Mouse (Mus musculus): ENCODE measurements around the gene Rnf216. TPM values are rescaled to one million over a fixed set of nuclear protein-coding genes. Genes with fewer than 3 reads are reported as not detected.
A peak's percentile ranks its signal among the peaks of the same experiment; 100 is the strongest.

The Rnf216 gene
- total and polyA plus RNA-seq, 3 experiments = 16.4 to 123 (median 30.8) TPM

- no peak overlapping the region for H3K27ac ChIP-seq (ENCODE audit: control insufficient read depth, low read depth, low read length)
- no peaks in the 10 kb centered on the region for H3K79me2 ChIP-seq (ENCODE audit: control insufficient read depth, insufficient read depth, low read length, poor library complexity)
- H3K9ac ChIP-seq (ENCODE audit: control insufficient read depth, low read depth, low read length, poor library complexity, severe bottlenecking) = no peak overlapping the region
- peaks cover 0 to 15% of the 10 kb centered on the region in 2 experiments; a peak in 3 of 4 replicates for H3K36me3 ChIP-seq (ENCODE audit: control insufficient read depth in 1 of 2, insufficient read depth in 2 of 2, low read length in 2 of 2)
- no peaks in the 10 kb centered on the region for H3K9me3 ChIP-seq (replicated peaks; ENCODE audit: insufficient read depth, low read length)
- H3K4me1 ChIP-seq (ENCODE audit: control insufficient read depth in 1 of 2, insufficient read depth in 2 of 2, low read length in 2 of 2) = peaks cover 10 to 14% of the 10 kb centered on the region in 2 experiments; a peak in 2 of 4 replicates
- DNase-seq (ENCODE audit: low read depth, low spot score) = no peak
- no peak overlapping the region for H3K4me3 ChIP-seq (ENCODE audit: control insufficient read depth in 1 of 2, insufficient read depth in 1 of 2, low read depth in 2 of 2, low read length in 2 of 2)
- no peaks in the 10 kb centered on the region for H3K27me3 ChIP-seq (ENCODE audit: control insufficient read depth in 1 of 2, insufficient read depth in 2 of 2, low read length in 2 of 2)
- TF ChIP-seq CTCF (IDR thresholded peaks at IDR 0.05 in 2 of 3, conservative IDR thresholded peaks at IDR 0.05 in 1 of 3; ENCODE audit: control insufficient read depth in 1 of 3, insufficient read depth in 1 of 3, low read depth in 2 of 3, low read length in 3 of 3, poor library complexity in 1 of 3, severe bottlenecking in 1 of 3) = peak in 2 of 3 experiments; percentile 14 to 27; a peak in 2 of 6 replicates
- peak; percentile 19; the same call in 1 of the 2 replicates for TF ChIP-seq SMC3 (IDR thresholded peaks at IDR 0.05; ENCODE audit: low read depth, low read length)
- TF ChIP-seq UBTF (IDR thresholded peaks at IDR 0.05; ENCODE audit: borderline replicate concordance, insufficient read depth, low read depth, low read length) = no peak
- TF ChIP-seq RCOR1 (IDR thresholded peaks at IDR 0.05; ENCODE audit: low read depth, low read length) = peak; percentile 33; the same call in 1 of the 2 replicates
- peak; percentile 15 to 23; a peak in 2 of 4 replicates for TF ChIP-seq EP300 (IDR thresholded peaks at IDR 0.05; ENCODE audit: low read depth in 1 of 2, low read length in 2 of 2)
These were observed 76.7 kb downstream of the Rnf216 start for GRCm38 (mm10) chr5:143036052-143036451.

- H3K9me3 ChIP-seq (replicated peaks; ENCODE audit: insufficient read depth, low read length) = no peaks in the 10 kb centered on the region
- DNase-seq (ENCODE audit: low read depth, low spot score) = no peak
- H3K4me1 ChIP-seq (ENCODE audit: control insufficient read depth in 1 of 2, insufficient read depth in 2 of 2, low read length in 2 of 2) = peaks cover 10 to 14% of the 10 kb centered on the region in 2 experiments; a peak in 2 of 4 replicates
- H3K4me3 ChIP-seq (ENCODE audit: control insufficient read depth in 1 of 2, insufficient read depth in 1 of 2, low read depth in 2 of 2, low read length in 2 of 2) = no peak overlapping the region
- no peaks in the 10 kb centered on the region for H3K79me2 ChIP-seq (ENCODE audit: control insufficient read depth, insufficient read depth, low read length, poor library complexity)
- H3K27me3 ChIP-seq (ENCODE audit: control insufficient read depth in 1 of 2, insufficient read depth in 2 of 2, low read length in 2 of 2) = no peaks in the 10 kb centered on the region
- H3K36me3 ChIP-seq (ENCODE audit: control insufficient read depth in 1 of 2, insufficient read depth in 2 of 2, low read length in 2 of 2) = peaks cover 3 to 15% of the 10 kb centered on the region in 2 experiments
- TF ChIP-seq RCOR1 (IDR thresholded peaks at IDR 0.05; ENCODE audit: low read depth, low read length) = no peak
- no peak for TF ChIP-seq HCFC1 (IDR thresholded peaks at IDR 0.05; ENCODE audit: low read depth, low read length)
- TF ChIP-seq CHD2 (IDR thresholded peaks at IDR 0.05; ENCODE audit: low read length) = no peak
- no peak for TF ChIP-seq MEF2A (IDR thresholded peaks at IDR 0.05; ENCODE audit: extremely low read depth, insufficient replicate concordance, low read depth, low read length, poor library complexity, severe bottlenecking)
- TF ChIP-seq ZMIZ1 (IDR thresholded peaks at IDR 0.05; ENCODE audit: low read depth, low read length) = no peak
- TF ChIP-seq EP300 (IDR thresholded peaks at IDR 0.05; ENCODE audit: low read depth in 1 of 2, low read length in 2 of 2) = no peak
- TF ChIP-seq BHLHE40 (IDR thresholded peaks at IDR 0.05; ENCODE audit: borderline replicate concordance, low read depth, low read length) = no peak
- TF ChIP-seq SMC3 (IDR thresholded peaks at IDR 0.05; ENCODE audit: low read depth, low read length) = no peak
- TF ChIP-seq UBTF (IDR thresholded peaks at IDR 0.05; ENCODE audit: borderline replicate concordance, insufficient read depth, low read depth, low read length) = no peak
- H3K27ac ChIP-seq (ENCODE audit: control insufficient read depth, low read depth, low read length) = no peak overlapping the region
- no peak overlapping the region for H3K9ac ChIP-seq (ENCODE audit: control insufficient read depth, low read depth, low read length, poor library complexity, severe bottlenecking)
These were observed 77.5 kb downstream of the Rnf216 start for GRCm38 (mm10) chr5:143035271-143035670.

- DNase-seq (ENCODE audit: low read depth, low spot score) = no peak
- no peaks in the 10 kb centered on the region for H3K9me3 ChIP-seq (replicated peaks; ENCODE audit: insufficient read depth, low read length)
- H3K9ac ChIP-seq (ENCODE audit: control insufficient read depth, low read depth, low read length, poor library complexity, severe bottlenecking) = no peak overlapping the region
- H3K27ac ChIP-seq (ENCODE audit: control insufficient read depth, low read depth, low read length) = no peak overlapping the region
- no peak overlapping the region for H3K4me3 ChIP-seq (ENCODE audit: control insufficient read depth in 1 of 2, insufficient read depth in 1 of 2, low read depth in 2 of 2, low read length in 2 of 2)
- peaks cover 10 to 14% of the 10 kb centered on the region in 2 experiments; a peak in 2 of 4 replicates for H3K4me1 ChIP-seq (ENCODE audit: control insufficient read depth in 1 of 2, insufficient read depth in 2 of 2, low read length in 2 of 2)
- no peaks in the 10 kb centered on the region for H3K27me3 ChIP-seq (ENCODE audit: control insufficient read depth in 1 of 2, insufficient read depth in 2 of 2, low read length in 2 of 2)
- H3K79me2 ChIP-seq (ENCODE audit: control insufficient read depth, insufficient read depth, low read length, poor library complexity) = no peaks in the 10 kb centered on the region
- H3K36me3 ChIP-seq (ENCODE audit: control insufficient read depth in 1 of 2, insufficient read depth in 2 of 2, low read length in 2 of 2) = peaks cover 6 to 15% of the 10 kb centered on the region in 2 experiments
- TF ChIP-seq JUND (IDR thresholded peaks at IDR 0.05; ENCODE audit: low read depth, low read length) = no peak
- no peak for TF ChIP-seq RAD21 (IDR thresholded peaks at IDR 0.05; ENCODE audit: low read depth, low read length)
- no peak for TF ChIP-seq ZKSCAN1 (IDR thresholded peaks at IDR 0.05; ENCODE audit: low read depth, low read length)
- TF ChIP-seq ELF1 (IDR thresholded peaks at IDR 0.05; ENCODE audit: low read depth, low read length) = no peak
- TF ChIP-seq ZNF384 (IDR thresholded peaks at IDR 0.05; ENCODE audit: low read depth, low read length) = no peak
- TF ChIP-seq MAZ (IDR thresholded peaks at IDR 0.05; ENCODE audit: low read depth, low read length) = no peak
- no peak for TF ChIP-seq E2F4 (IDR thresholded peaks at IDR 0.05; ENCODE audit: borderline replicate concordance, low read depth, low read length)
- no peak for TF ChIP-seq GABPA (IDR thresholded peaks at IDR 0.05; ENCODE audit: low read depth, low read length)
- no peak for TF ChIP-seq NELFE (IDR thresholded peaks at IDR 0.05; ENCODE audit: low read depth, low read length)
- no peak for TF ChIP-seq MAFK (IDR thresholded peaks at IDR 0.05; ENCODE audit: borderline replicate concordance, low read depth, low read length)
- no peak for TF ChIP-seq RCOR1 (IDR thresholded peaks at IDR 0.05; ENCODE audit: low read depth, low read length)
- TF ChIP-seq SIN3A (IDR thresholded peaks at IDR 0.05; ENCODE audit: low read length) = no peak
- no peak for TF ChIP-seq TBP (IDR thresholded peaks at IDR 0.05; ENCODE audit: low read depth, low read length)
- TF ChIP-seq ZC3H11A (IDR thresholded peaks at IDR 0.05; ENCODE audit: low read depth, low read length) = no peak
- no peak for TF ChIP-seq USF1 (IDR thresholded peaks at IDR 0.05; ENCODE audit: low read depth, low read length)
- no peak for TF ChIP-seq MYB (IDR thresholded peaks at IDR 0.05; ENCODE audit: low read depth, low read length)
- TF ChIP-seq MEF2A (IDR thresholded peaks at IDR 0.05; ENCODE audit: extremely low read depth, insufficient replicate concordance, low read depth, low read length, poor library complexity, severe bottlenecking) = no peak
These were observed 78.7 kb downstream of the Rnf216 start for GRCm38 (mm10) chr5:143034108-143034507.
